Mouse (Mus musculus): ENCODE data around the gene Ccdc158. TPM values are rescaled to one million over a fixed set of nuclear protein-coding genes. Genes with fewer than 3 reads are reported as not detected.
A peak's percentile ranks its signal among the peaks of the same experiment; 100 is the strongest.

Gene Ccdc158
- 6.9 and 11.6 TPM in 2 replicates for total RNA-seq (2017)

DNA sequence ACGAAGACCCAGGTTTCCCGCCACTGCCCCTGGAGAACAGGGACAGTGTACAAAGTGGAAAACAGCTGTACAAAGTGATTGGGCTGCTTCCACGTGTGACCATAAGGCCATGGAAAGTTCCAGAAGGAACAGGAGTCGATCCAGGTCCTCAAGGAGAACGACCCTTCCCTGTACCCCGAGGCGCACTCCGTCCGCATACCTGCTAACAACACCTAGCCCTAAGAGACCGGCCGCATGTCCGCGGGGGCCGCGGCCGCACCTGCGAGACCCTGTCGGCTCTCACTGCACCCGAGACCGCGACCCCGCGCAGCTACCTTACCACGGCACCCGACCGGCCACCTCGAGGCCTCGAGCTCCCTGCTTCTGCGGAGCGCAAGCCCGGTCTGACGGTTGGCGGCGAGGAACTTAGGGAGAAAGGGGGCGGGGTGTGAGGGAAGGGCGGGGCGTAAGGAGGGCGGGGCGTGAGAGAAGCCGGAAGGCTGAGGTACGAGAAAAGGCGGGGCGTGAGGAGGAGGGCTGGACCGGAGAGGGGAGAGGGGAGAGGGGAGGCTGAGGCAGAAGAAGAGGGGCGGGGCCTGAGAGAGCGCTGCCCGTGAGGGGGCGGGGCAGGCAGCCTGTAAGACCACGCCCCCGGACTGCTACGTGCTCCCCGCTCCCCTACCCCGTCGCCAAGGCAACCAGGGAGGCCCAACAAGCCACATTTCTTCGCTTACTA lies at the start of gene Ccdc158:
TSS of gene Ccdc158 (minus strand) at position 413 of the 715 bp plus-strand sequence.
- peak; percentile 86 for ATAC-seq (replicated peaks; ENCODE audit: low read depth, poor library complexity, severe bottlenecking)

- ATAC-seq (replicated peaks; ENCODE audit: low read depth, poor library complexity, severe bottlenecking): no peak
Observed at GRCm38 (mm10) chr5:92721610-92722009, 46.5 kb upstream of the Ccdc158 start.

DNA sequence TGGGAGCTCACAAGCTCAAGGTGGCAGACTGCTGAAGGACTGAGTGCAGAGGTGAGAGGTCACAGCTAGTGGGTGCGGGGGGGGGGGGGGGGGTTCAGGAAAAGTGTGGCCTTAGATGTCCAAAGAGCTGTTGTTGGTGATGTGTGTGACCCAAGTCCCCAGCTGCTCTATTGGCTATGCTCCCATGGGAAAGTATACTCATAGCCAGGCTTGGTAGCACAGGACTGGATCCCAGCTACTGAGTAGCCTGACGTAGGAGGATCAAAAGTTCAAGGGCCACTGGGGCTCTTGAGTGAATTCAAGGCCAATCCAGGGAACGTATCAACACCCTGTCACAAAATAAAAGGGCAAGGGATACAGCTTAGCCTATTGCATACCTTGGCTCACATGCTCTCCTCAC lies 43.8 kb upstream of the Ccdc158 start:
- ATAC-seq (replicated peaks; ENCODE audit: low read depth, poor library complexity, severe bottlenecking): no peak

- ATAC-seq (replicated peaks; ENCODE audit: low read depth, poor library complexity, severe bottlenecking): no peak
Observed at GRCm38 (mm10) chr5:92717666-92718360, 42.7 kb upstream of the Ccdc158 start.

DNA sequence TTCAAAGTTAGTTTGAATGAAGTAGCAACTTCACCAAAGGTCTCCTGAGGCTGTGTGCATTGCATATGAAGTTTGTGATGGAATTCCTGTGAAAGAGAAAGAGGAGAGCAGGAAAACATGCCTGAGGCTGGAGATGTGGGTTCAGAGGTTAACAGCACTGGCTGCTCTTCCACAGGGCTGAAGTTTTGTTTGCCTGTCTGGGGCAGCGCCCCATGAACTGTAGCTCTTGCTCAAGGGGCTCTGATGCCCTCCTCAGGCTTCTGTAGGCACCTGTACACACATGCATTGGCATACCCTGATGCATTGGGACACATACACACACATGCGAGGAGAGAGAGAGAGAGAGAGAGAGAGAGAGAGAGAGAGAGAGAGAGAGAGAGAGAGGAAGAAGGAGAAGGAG lies 40.8 kb upstream of the Ccdc158 start:
- ATAC-seq (replicated peaks; ENCODE audit: low read depth, poor library complexity, severe bottlenecking): no peak

- ATAC-seq (replicated peaks; ENCODE audit: low read depth, poor library complexity, severe bottlenecking): no peak
Observed at GRCm38 (mm10) chr5:92715319-92715718, 40.2 kb upstream of the Ccdc158 start.

DNA sequence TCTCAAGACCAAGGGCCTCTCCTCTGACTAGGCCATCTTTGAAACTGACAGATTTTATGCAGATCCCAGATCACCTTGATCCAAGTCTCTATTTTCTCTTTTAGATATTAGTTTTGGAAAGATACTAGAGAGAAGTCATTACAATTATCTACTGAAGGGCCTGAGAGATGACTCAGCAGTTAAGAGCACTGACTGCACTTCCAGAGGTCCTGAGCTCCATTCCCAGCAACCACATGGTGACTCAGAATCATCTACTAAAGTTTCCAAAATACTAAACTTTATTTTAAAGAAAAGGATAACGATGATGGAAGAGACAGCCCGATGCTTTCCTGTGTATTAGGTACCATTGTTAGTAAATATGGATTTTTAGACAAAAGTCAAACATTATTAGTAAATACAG lies 39.8 kb upstream of the Ccdc158 start:
- no peak for ATAC-seq (replicated peaks; ENCODE audit: low read depth, poor library complexity, severe bottlenecking)

DNA sequence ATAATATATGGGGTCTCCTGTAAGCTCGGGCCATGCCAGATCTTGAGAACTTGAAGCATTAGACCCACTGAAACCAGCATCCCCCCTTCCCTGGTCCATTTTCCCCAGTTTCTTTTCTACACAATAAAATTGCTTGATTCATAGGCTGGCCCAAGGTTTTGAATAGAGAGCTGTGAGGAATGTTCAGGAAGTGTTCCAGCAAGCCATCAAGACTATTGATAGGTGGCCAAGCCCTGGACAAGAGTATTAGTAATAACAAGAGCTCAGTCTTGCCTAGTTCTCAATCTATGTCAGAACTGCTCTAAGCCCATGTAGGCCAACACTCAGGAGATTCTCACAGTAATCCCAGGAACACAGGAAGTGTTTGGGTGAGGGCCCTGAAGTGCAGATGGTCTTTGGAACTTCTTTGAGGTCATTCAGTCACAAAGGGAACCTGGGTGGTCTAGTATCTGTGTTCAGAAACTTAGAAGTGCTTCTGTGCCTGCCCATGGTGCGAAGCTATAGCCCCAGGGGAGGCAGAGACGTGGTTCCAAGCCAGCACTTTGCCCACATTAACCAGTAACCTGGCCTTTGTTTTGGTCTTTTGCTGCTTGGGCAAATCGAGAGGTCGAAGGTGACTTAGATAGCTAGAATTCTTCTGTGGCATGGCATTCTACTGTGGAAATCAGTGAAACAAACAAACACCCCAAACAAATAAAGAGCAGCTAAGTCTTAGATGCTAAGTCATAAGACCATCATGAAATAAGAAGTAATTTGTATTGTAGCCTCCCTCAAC lies 37.7 kb upstream of the Ccdc158 start:
- no peak for ATAC-seq (replicated peaks; ENCODE audit: low read depth, poor library complexity, severe bottlenecking)

GRCm38 (mm10) chr5:92711666-92712290 lies 36.7 kb upstream of the Ccdc158 start:
- no peak for ATAC-seq (replicated peaks; ENCODE audit: low read depth, poor library complexity, severe bottlenecking)

DNA sequence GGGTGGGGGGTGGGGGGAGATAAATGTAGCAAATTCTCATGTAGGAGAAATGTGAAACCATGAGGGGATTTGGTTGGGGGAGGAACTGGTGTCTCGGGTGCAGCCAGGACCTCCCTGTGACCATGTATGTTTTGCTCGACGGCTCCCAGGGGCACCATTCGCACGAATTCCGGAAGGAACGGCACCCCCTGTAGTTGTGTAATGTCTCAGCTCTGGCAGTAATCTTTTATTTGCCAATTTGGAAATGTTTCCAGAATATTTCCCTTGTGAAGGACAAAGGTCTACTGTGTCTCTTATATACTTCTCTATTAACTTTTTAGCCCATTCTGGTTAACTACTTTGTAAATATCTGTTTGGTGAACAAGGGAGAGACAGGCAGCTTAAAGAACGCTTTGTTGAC lies 35.7 kb upstream of the Ccdc158 start:
- ATAC-seq (replicated peaks; ENCODE audit: low read depth, poor library complexity, severe bottlenecking): no peak

DNA sequence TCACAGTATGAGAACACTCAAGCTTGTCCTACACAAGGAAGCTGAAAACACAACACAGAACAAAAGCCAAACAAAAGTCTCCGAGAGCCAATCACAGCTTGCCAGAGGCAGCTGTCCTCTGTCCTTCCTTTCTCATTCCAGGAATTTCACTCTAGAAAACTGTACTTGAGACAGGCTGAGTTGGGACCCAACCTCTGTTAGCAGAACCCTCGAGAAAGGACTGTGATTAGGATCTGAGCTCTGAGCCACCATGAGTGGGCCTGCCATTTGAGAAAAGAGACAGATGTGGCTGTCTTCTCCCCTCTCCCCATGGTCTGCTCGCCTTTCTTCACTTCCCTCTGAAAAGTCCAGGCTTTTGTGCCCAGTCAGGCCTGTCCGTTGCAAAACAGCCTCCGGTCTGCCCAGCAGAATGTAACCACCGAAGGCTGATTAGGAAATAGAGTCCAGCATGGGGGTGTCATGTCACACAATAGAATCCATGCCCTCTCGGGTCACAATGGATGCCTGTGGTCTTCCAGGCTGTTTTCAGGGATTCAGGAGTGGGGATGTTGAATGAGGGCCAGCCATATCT lies 32.9 kb upstream of the Ccdc158 start:
- ATAC-seq (replicated peaks; ENCODE audit: low read depth, poor library complexity, severe bottlenecking): 0 out of 2 replicates have a peak, but pooled peaks have one; percentile 11

GRCm38 (mm10) chr5:92703671-92704070 lies 28.6 kb upstream of the Ccdc158 start:
- ATAC-seq (replicated peaks; ENCODE audit: low read depth, poor library complexity, severe bottlenecking): no peak

DNA sequence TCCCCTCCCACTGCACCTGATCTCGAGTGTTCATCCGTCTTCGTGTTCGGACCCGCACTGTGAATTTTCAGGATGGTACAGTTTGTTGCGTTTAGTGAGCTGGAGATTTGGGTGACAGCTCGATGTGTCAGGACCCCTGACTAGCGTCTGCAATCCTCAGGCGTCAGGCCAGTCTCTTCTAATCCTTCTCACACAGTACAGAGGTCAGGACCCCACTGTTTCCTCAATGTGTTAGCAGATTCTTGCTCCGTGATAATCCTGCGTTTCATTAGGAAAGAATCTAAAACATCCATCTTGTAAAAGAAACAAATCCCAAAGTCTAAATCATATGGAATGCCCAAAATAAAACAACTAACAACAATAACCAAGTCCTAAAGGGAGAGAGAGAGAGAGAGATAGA lies 26.7 kb upstream of the Ccdc158 start:
- ATAC-seq (replicated peaks; ENCODE audit: low read depth, poor library complexity, severe bottlenecking): no peak

DNA sequence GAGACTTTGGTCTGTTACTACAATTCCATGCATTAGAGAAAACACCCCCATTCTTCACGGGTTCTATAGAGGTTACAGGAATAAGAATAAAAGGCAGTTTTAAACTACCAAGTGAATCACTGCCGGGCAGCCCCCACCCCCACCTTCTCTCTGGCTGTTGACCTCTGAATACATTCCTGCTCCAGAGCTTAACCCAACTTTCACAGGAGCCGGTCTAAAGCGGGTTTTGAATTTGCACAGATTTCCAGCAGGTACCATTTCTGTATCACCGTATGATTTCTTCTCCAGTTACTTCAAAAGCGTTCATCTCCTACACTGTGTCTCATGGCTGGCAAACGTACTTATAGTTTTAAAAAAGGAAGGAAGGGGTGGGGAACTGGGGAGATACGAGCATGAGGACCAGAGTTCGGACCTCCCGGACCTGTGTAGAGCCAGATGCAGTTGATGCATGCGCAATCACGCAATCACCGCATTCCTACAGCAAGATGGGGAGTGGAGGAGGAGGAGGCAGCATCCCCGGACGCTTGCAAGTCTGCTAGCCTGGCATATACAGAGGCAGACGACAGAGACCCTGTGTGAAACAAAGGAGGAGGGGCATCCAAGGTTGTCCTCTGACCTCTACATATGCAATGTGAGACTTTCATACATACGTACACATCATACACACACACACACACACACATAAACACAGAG lies 23.9 kb upstream of the Ccdc158 start:
- ATAC-seq (replicated peaks; ENCODE audit: low read depth, poor library complexity, severe bottlenecking): no peak

GRCm38 (mm10) chr5:92698131-92698836 lies 23.2 kb upstream of the Ccdc158 start:
- ATAC-seq (replicated peaks; ENCODE audit: low read depth, poor library complexity, severe bottlenecking): no peak

GRCm38 (mm10) chr5:92694316-92694995 lies 19.4 kb upstream of the Ccdc158 start:
- no peak for ATAC-seq (replicated peaks; ENCODE audit: low read depth, poor library complexity, severe bottlenecking)

DNA sequence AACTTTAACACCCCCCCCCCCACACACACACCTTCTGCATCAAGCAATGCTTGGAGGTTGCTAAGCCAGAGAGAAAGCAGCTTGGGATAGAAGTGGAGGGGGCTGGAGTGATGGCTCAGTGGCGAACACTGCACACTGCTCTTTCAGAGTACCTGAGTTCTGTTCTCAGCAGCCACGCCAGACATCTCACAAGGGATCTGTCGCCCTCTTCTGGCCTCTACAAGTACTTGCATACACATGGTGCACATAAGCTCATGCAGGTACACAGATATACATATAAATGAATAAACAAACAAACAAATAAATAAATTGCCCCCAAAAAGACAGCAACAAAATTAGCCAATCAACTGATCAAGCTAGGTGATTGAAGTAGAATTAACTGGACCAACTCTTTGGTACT lies 18.7 kb upstream of the Ccdc158 start:
- no peak for ATAC-seq (replicated peaks; ENCODE audit: low read depth, poor library complexity, severe bottlenecking)

GRCm38 (mm10) chr5:92692206-92693007 lies 17.3 kb upstream of the Ccdc158 start:
- no peak for ATAC-seq (replicated peaks; ENCODE audit: low read depth, poor library complexity, severe bottlenecking)

All from common myeloid progenitor, adult 5-6 weeks (primary cell).